Mouse (Mus musculus) hindbrain, postnatal 0 days (tissue): Measurements from ENCODE around the gene Gm15557. TPM values are rescaled to one million over a fixed set of nuclear protein-coding genes. Genes with fewer than 3 reads are reported as not detected.

Experiments used
- ATAC-seq: fragments of 200-750 bp; cut with Nextera tagmentation; 2 replicates; pipeline ENCODE4 v1.8.0; 2017; ENCODE audit warnings: mild to moderate bottlenecking, moderate TSS enrichment, moderate library complexity
- DNase-seq: peaks from one replicate; pipeline ENCODE4 v3.0.0-alpha.2; 2015; ENCODE audit warnings: low spot score
- H3K27ac ChIP-seq: fragments of 300-500 bp; sonication (generic); 2 replicates; pipeline ENCODE4 v1.5.1; 2014; ENCODE audit warnings: mild to moderate bottlenecking
- H3K27me3 ChIP-seq: fragments of 300-500 bp; sonication (generic); 2 replicates; pipeline ENCODE4 v1.6.1; 2014; ENCODE audit warnings: low read length, mixed read lengths; ENCODE audit not compliant: insufficient read depth
- H3K36me3 ChIP-seq: fragments of 300-500 bp; sonication (generic); 2 replicates; pipeline ENCODE4 v1.6.1; 2014; ENCODE audit warnings: low read length, mixed read lengths; ENCODE audit not compliant: insufficient read depth
- H3K4me1 ChIP-seq: fragments of 300-500 bp; sonication (generic); 2 replicates; pipeline ENCODE4 v1.6.1; 2014; ENCODE audit warnings: antibody characterized with exemption, low read length, mixed read lengths; ENCODE audit not compliant: insufficient read depth
- H3K4me2 ChIP-seq: fragments of 300-500 bp; sonication (generic); 2 replicates; pipeline ENCODE4 v1.6.1; 2014; ENCODE audit warnings: low read depth, mild to moderate bottlenecking, low read length, moderate library complexity, mixed read lengths
- H3K4me3 ChIP-seq: fragments of 300-500 bp; sonication (generic); 2 replicates; pipeline ENCODE4 v1.5.1; 2014; ENCODE audit warnings: low read length
- H3K9ac ChIP-seq: fragments of 300-500 bp; sonication (generic); replicated peaks from 2 replicates; pipeline ENCODE4 v1.6.1; 2014; ENCODE audit warnings: mild to moderate bottlenecking, low read length, moderate library complexity, mixed read lengths
- H3K9me3 ChIP-seq: fragments of 300-500 bp; sonication (generic); 2 replicates; pipeline ENCODE4 v1.6.1; 2016; ENCODE audit warnings: low read length, mixed read lengths
- CTCF ChIP-seq: IDR thresholded peaks from 2 replicates; pipeline ENCODE4 v1.5.1; 2016; ENCODE audit warnings: antibody characterized with exemption, control low read depth, low read depth
- WGBS: fragments of 180-500 bp; shearing (Covaris S2); extraction: QIAGEN DNeasy Blood & Tissue Kit; methylation state at CpG from one replicate; pipeline ENCODE4 v1.1.7; 2014; 5-methylcytosine and 5-hydroxymethylcytosine counted together
- polyA plus RNA-seq: library from polyadenylated mRNA; unstranded; fragments of >200 nt; fragmentation: Nextera tagmentation; extraction: Ambion mirVana; gene quantifications from 2 replicates; pipeline ENCODE4 v1.2.1, GENCODE M21; 2015
- total RNA-seq: library from RNA; depleted of rRNA; stranded (reverse); fragments of >200 nt; gene quantifications from 2 replicates; pipeline ENCODE4 v1.2.3, GENCODE M21; 2014; rRNA removed

The Gm15557 gene
- total RNA-seq: not detected in 2 replicates
- polyA plus RNA-seq: not detected in 2 replicates

GRCm38 (mm10) chr2:155940681-155941080 lies at the start of gene Gm15557:
Gm15557 (plus strand) TSS chr2:155940728.
- H3K4me1 ChIP-seq: no peaks in the 10 kb centered on the region
- no peak within 1 kb of the TSS for H3K9ac ChIP-seq
- no peak within 1 kb of the TSS for H3K4me2 ChIP-seq
- WGBS: 89% methylated on average over 3 of the region's 3 CpGs
- no peak for ATAC-seq
- no peak within 1 kb of the TSS for H3K27ac ChIP-seq
- H3K4me3 ChIP-seq: no peak within 1 kb of the TSS
- no peaks in the 10 kb centered on the region for H3K27me3 ChIP-seq
- DNase-seq: no peak
- TF ChIP-seq CTCF: no peak
- no peaks in the 10 kb centered on the region for H3K9me3 ChIP-seq
- H3K36me3 ChIP-seq: no peaks in the 10 kb centered on the region

DNA sequence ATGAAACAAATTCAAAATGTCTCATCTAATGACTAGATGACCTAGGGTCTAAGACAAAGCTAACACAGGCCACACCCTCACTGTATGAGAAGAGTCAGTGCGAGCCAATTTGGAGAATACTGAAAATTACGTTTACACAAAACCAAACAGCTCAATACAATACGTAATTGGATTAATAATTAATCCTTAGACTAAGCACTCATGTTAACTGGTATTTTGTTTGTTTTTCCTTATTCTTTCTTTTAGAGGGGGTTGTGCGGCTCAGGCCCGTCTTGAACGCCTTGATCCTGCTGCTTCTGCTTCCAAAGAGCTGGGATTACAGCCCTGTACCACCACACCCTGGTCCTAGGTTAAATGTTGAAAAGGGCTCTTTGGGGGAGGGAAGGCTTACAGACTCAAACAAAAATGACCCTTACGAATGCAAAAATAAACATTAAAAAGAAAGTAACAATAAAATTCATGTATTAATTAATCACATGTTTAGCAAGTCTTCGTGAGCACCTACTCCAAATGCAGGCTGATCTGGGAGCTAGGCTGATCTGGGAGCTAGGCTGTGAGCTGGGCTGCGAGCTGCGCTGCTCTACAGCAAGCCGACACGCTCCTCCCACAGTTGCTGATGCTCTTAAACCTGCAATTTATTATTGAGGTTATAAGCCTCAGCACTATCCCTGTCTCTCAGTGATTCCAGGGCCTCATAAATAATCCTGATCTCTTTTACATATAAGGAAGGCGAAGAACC lies 46.1 kb upstream of the Gm15557 start:
- Histone ChIP-seq H3K4me1 (no peaks in the 10 kb centered on the region), H3K4me3 (no peak overlapping the region), H3K27me3 (no peaks in the 10 kb centered on the region), H3K9me3 (no peaks in the 10 kb centered on the region), H3K36me3 (peaks cover 5% of the 10 kb centered on the region; the same call in 1 of the 2 replicates), H3K27ac (no peak overlapping the region), H3K9ac (no peak overlapping the region), H3K4me2 (no peak overlapping the region)
- no peak for DNase-seq
- no peak for TF ChIP-seq CTCF
- WGBS: 90% methylated on average over 13 of the region's 13 CpGs
- no peak for ATAC-seq

DNA sequence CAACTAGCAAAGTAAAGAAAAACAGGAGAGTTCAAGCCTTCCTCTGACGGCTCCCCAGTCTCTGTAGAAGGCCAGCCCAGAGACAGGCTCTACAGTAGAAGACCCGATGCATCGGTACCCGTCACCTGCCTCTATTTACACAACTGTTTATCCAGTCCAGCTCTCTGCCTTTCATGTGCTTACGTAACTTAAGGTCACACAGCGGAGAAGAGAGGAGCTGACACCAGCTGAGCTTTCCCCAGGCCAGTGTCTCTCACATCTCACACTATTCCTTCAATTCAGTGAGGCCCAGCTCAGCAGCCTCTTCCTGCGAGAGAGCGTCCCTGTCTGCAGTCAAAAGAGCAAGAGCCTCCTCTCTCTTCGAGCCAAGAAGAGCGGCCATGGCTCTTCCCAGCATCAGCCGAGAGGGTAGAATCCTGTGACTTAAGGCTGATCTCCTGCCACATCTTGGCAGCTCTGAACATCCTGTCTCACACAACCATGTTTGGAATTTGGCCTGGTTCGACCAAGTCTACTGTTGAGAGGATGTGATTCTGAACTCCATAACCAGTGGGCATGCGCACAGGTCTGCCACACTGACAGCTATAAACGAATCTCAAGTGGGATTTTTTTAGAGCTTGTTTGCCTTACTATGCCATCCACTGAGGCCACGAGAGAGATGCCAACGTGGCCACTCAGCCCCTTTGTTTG lies 45.3 kb upstream of the Gm15557 start:
- DNase-seq: no peak
- H3K4me2 ChIP-seq: no peak overlapping the region
- no peak overlapping the region for H3K27ac ChIP-seq
- WGBS: 87% methylated on average over 16 of the region's 16 CpGs
- H3K9me3 ChIP-seq: no peaks in the 10 kb centered on the region
- TF ChIP-seq CTCF: no peak
- peaks cover 12% of the 10 kb centered on the region; the same call in 1 of the 2 replicates for H3K36me3 ChIP-seq
- H3K27me3 ChIP-seq: no peaks in the 10 kb centered on the region
- H3K4me1 ChIP-seq: no peaks in the 10 kb centered on the region
- H3K9ac ChIP-seq: no peak overlapping the region
- ATAC-seq: no peak
- no peak overlapping the region for H3K4me3 ChIP-seq

DNA sequence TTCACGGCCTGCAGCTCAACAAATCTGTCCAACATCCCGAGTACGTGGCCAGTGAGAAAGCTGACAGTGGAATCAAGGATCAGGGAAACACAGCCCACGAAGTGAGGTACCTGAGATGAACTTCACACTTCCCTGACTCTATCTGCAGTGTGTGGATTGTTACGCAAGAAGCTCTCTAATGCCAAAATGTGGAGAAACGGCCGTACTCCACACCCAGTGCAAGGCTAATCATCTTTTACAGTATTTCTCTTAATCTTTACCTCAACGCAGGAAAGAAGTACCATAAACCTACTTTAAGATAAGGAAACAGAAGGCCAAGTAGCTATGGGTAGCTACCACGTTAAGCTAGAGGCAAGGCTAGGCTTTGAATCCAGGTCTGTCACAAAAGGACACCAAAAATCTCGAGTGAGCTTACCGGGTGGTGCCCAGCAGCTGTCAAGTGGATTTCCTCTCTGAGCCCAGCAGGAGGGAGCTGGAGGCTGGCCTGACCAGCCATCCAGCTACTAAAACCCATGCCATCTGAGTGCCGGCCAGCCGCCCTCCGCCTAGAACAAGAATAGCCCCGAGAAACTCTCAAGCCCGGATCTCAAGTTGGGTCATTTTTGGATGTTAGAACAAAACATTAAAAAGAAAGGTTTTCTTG lies 37.4 kb upstream of the Gm15557 start:
- WGBS: 66% methylated on average over 16 of the region's 16 CpGs
- H3K36me3 ChIP-seq: peaks cover 20% of the 10 kb centered on the region
- H3K9ac ChIP-seq: no peak overlapping the region
- H3K27ac ChIP-seq: no peak overlapping the region
- ATAC-seq: no peak
- TF ChIP-seq CTCF: no peak
- H3K9me3 ChIP-seq: no peaks in the 10 kb centered on the region
- DNase-seq: peak; percentile 53
- no peaks in the 10 kb centered on the region for H3K4me1 ChIP-seq
- H3K4me3 ChIP-seq: no peak overlapping the region
- H3K27me3 ChIP-seq: no peaks in the 10 kb centered on the region
- no peak overlapping the region for H3K4me2 ChIP-seq

DNA sequence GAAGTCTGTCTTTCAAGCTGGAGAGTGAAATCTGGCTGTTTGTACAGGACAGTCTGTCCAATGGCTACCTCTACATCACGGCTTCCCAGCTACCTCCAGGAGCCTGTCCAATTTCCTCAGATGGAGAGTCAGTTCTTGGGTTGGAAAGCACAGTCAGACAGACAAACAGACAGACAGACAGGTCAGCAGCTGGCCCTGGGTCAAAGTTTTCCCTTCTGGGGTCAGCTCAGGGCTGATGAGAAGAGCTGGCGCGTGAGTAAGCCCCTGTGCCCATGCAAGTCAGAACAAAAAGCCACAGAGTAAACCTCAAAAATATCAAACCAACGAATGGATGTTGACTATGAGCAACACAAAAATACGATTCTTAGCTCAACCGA lies 36.9 kb upstream of the Gm15557 start:
- ATAC-seq: no peak
- Histone ChIP-seq H3K9me3 (no peaks in the 10 kb centered on the region), H3K36me3 (peaks cover 20% of the 10 kb centered on the region), H3K4me2 (no peak overlapping the region), H3K27me3 (no peaks in the 10 kb centered on the region), H3K27ac (no peak overlapping the region), H3K4me1 (no peaks in the 10 kb centered on the region), H3K4me3 (no peak overlapping the region), H3K9ac (no peak overlapping the region)
- TF ChIP-seq CTCF: no peak
- DNase-seq: no peak
- WGBS: 90% methylated on average over 6 of the region's 6 CpGs

DNA sequence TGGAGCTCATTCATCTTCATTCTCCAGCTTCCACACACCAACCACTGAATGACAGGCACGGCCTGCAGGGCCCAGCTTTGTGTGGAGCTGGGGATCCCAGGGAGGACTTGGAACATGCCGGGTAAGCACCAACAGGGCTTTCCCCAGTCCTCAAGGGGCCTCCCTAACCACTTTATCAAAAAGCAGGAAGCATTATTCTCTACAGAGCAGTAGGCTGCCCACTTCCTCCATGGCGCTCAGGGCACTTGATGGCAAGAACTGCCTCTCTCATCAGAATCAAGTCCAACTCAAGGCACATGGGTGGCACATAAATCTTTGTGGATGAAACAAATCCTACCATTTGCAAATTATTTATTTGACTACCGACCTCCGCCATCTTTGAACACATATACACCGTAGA lies 25.8 kb upstream of the Gm15557 start:
- Histone ChIP-seq H3K27ac (no peak overlapping the region), H3K9ac (no peak overlapping the region), H3K27me3 (no peaks in the 10 kb centered on the region), H3K4me3 (no peak overlapping the region), H3K4me2 (no peak overlapping the region), H3K4me1 (no peaks in the 10 kb centered on the region), H3K9me3 (no peaks in the 10 kb centered on the region), H3K36me3 (peaks cover 35% of the 10 kb centered on the region)
- ATAC-seq (no peak), DNase-seq (no peak)
- WGBS: 91% methylated on average over 6 of the region's 6 CpGs
- no peak for TF ChIP-seq CTCF
